Mouse (Mus musculus) hindbrain, postnatal 0 days (tissue): ENCODE measurements around the gene Ube2j2. TPM values are rescaled to one million over a fixed set of nuclear protein-coding genes. Genes with fewer than 3 reads are reported as not detected.

Experiments
- ATAC-seq: fragments of 200-750 bp; cut with Nextera tagmentation; 2 replicates; pipeline ENCODE4 v1.8.0; 2017; ENCODE audit warnings: mild to moderate bottlenecking, moderate TSS enrichment, moderate library complexity
- DNase-seq: peaks from one replicate; pipeline ENCODE4 v3.0.0-alpha.2; 2015; ENCODE audit warnings: low spot score
- H3K27ac ChIP-seq: fragments of 300-500 bp; sonication (generic); 2 replicates; pipeline ENCODE4 v1.5.1; 2014; ENCODE audit warnings: mild to moderate bottlenecking
- H3K27me3 ChIP-seq: fragments of 300-500 bp; sonication (generic); 2 replicates; pipeline ENCODE4 v1.6.1; 2014; ENCODE audit warnings: low read length, mixed read lengths; ENCODE audit not compliant: insufficient read depth
- H3K36me3 ChIP-seq: fragments of 300-500 bp; sonication (generic); 2 replicates; pipeline ENCODE4 v1.6.1; 2014; ENCODE audit warnings: low read length, mixed read lengths; ENCODE audit not compliant: insufficient read depth
- H3K4me1 ChIP-seq: fragments of 300-500 bp; sonication (generic); 2 replicates; pipeline ENCODE4 v1.6.1; 2014; ENCODE audit warnings: antibody characterized with exemption, low read length, mixed read lengths; ENCODE audit not compliant: insufficient read depth
- H3K4me2 ChIP-seq: fragments of 300-500 bp; sonication (generic); 2 replicates; pipeline ENCODE4 v1.6.1; 2014; ENCODE audit warnings: low read depth, mild to moderate bottlenecking, low read length, moderate library complexity, mixed read lengths
- H3K4me3 ChIP-seq: fragments of 300-500 bp; sonication (generic); 2 replicates; pipeline ENCODE4 v1.5.1; 2014; ENCODE audit warnings: low read length
- H3K9ac ChIP-seq: fragments of 300-500 bp; sonication (generic); replicated peaks from 2 replicates; pipeline ENCODE4 v1.6.1; 2014; ENCODE audit warnings: mild to moderate bottlenecking, low read length, moderate library complexity, mixed read lengths
- H3K9me3 ChIP-seq: fragments of 300-500 bp; sonication (generic); 2 replicates; pipeline ENCODE4 v1.6.1; 2016; ENCODE audit warnings: low read length, mixed read lengths
- CTCF ChIP-seq: IDR thresholded peaks from 2 replicates; pipeline ENCODE4 v1.5.1; 2016; ENCODE audit warnings: antibody characterized with exemption, control low read depth, low read depth
- WGBS: fragments of 180-500 bp; shearing (Covaris S2); extraction: QIAGEN DNeasy Blood & Tissue Kit; methylation state at CpG from one replicate; pipeline ENCODE4 v1.1.7; 2014; 5-methylcytosine and 5-hydroxymethylcytosine counted together
- microRNA-seq, 2 experiments: library from miRNA; unstranded; fragments of <30 nt; microRNA quantifications; one replicate each; pipeline ENCODE4; 2016
- polyA plus RNA-seq: library from polyadenylated mRNA; unstranded; fragments of >200 nt; fragmentation: Nextera tagmentation; extraction: Ambion mirVana; gene quantifications from 2 replicates; pipeline ENCODE4 v1.2.1, GENCODE M21; 2015
- total RNA-seq: library from RNA; depleted of rRNA; stranded (reverse); fragments of >200 nt; gene quantifications from 2 replicates; pipeline ENCODE4 v1.2.3, GENCODE M21; 2014; rRNA removed

Gene Ube2j2
- total and polyA plus RNA-seq, 2 experiments from 2014 or later = 47.5 to 126 TPM

GRCm38 (mm10) chr4:155992906-155993547 lies 49.4 kb downstream of the Ube2j2 start:
- peak; percentile 29; the same call in 1 of the 2 replicates for TF ChIP-seq CTCF
- Histone ChIP-seq H3K4me3 (peak overlapping the region; percentile 82), H3K4me2 (peak overlapping the region; percentile 69), H3K9me3 (no peaks in the 10 kb centered on the region), H3K9ac (peak overlapping the region; percentile 67), H3K27me3 (no peaks in the 10 kb centered on the region), H3K36me3 (peaks cover 18% of the 10 kb centered on the region), H3K27ac (peak overlapping the region; percentile 95), H3K4me1 (peaks cover 9% of the 10 kb centered on the region)
- ATAC-seq = peak; percentile 88
- WGBS = 0% methylated on average over 70 of the region's 70 CpGs
- peak; percentile 98 for DNase-seq

GRCm38 (mm10) chr4:155993606-155994005 lies 50.0 kb downstream of the Ube2j2 start:
- Histone ChIP-seq H3K9me3 (no peaks in the 10 kb centered on the region), H3K36me3 (peaks cover 19% of the 10 kb centered on the region), H3K27me3 (no peaks in the 10 kb centered on the region), H3K27ac (peak overlapping the region; percentile 95), H3K9ac (peak overlapping the region; percentile 67), H3K4me3 (peak overlapping the region; percentile 82), H3K4me2 (peak overlapping the region; percentile 69), H3K4me1 (peaks cover 9% of the 10 kb centered on the region)
- no peak for DNase-seq
- ATAC-seq = no peak
- WGBS = 5% methylated on average over 15 of the region's 15 CpGs
- no peak for TF ChIP-seq CTCF

DNA sequence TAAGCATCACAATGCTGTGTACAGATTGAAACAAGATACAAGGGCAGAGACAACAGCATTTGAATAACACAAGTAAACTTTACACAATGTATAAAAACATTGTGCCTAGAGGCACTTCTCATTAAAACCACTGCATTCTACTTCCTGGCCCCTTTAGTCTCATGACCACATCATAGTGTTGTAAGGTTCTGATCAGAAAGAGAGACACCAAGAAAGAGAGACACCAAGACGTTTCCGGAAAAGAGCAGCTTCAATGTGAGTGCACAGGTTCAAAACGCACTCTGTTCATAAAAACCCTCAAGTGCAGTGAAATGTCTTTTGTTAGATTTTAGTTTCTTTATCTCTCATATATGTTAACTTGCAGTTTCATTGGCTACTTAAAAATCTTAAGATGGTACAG lies 60.5 kb downstream of the Ube2j2 start:
- no peak for TF ChIP-seq CTCF
- H3K4me1 ChIP-seq = no peaks in the 10 kb centered on the region
- H3K36me3 ChIP-seq = peaks cover 73% of the 10 kb centered on the region
- no peaks in the 10 kb centered on the region for H3K9me3 ChIP-seq
- no peak overlapping the region for H3K27ac ChIP-seq
- H3K4me2 ChIP-seq = no peak overlapping the region
- no peak overlapping the region for H3K9ac ChIP-seq
- ATAC-seq (no peak), DNase-seq (no peak)
- no peaks in the 10 kb centered on the region for H3K27me3 ChIP-seq
- H3K4me3 ChIP-seq = no peak overlapping the region
- 97% methylated on average over 3 of the region's 3 CpGs for WGBS

GRCm38 (mm10) chr4:156008369-156008768 lies 64.7 kb downstream of the Ube2j2 start:
- peaks cover 70% of the 10 kb centered on the region for H3K36me3 ChIP-seq
- no peak overlapping the region for H3K4me2 ChIP-seq
- H3K4me1 ChIP-seq = no peaks in the 10 kb centered on the region
- no peaks in the 10 kb centered on the region for H3K9me3 ChIP-seq
- no peak overlapping the region for H3K4me3 ChIP-seq
- no peak overlapping the region for H3K27ac ChIP-seq
- 98% methylated on average over 4 of the region's 4 CpGs for WGBS
- no peak for ATAC-seq
- H3K9ac ChIP-seq = no peak overlapping the region
- no peaks in the 10 kb centered on the region for H3K27me3 ChIP-seq
- DNase-seq = no peak
- TF ChIP-seq CTCF = no peak

Small RNA genes within 50 kb of the gene (microRNA-seq; reads per million reads assigned to microRNA genes)
- 0 reads per million in 2 experiments for gene Gm22991

Other genes starting within 250 kb of the Ube2j2 start
- 50.5 and 52.0 TPM in 2 replicates for gene Fndc10, start 249.5 kb upstream of the Ube2j2 start, total RNA-seq
- 26.0 and 26.5 TPM in 2 replicates for gene Fndc10, start 249.5 kb upstream of the Ube2j2 start, polyA plus RNA-seq
- 110 and 117 TPM in 2 replicates for gene Ssu72, start 239.0 kb upstream of the Ube2j2 start, total RNA-seq
- gene Ssu72, start 239.0 kb upstream of the Ube2j2 start, polyA plus RNA-seq = 165 and 169 TPM in 2 replicates
- 73.3 and 82.2 TPM in 2 replicates for gene Tmem240, start 209.0 kb upstream of the Ube2j2 start, total RNA-seq
- gene Tmem240, start 209.0 kb upstream of the Ube2j2 start, polyA plus RNA-seq = 31.0 and 33.6 TPM in 2 replicates
- 65.7 and 83.4 TPM in 2 replicates for gene Atad3a, start 182.7 kb upstream of the Ube2j2 start, total RNA-seq
- gene Atad3a, start 182.7 kb upstream of the Ube2j2 start, polyA plus RNA-seq = 68.8 and 72.2 TPM in 2 replicates
- gene Vwa1, start 169.1 kb upstream of the Ube2j2 start, total RNA-seq = 43.3 and 55.5 TPM in 2 replicates
- 27.8 and 29.4 TPM in 2 replicates for gene Vwa1, start 169.1 kb upstream of the Ube2j2 start, polyA plus RNA-seq
- 0.86 and 2.3 TPM in 2 replicates for gene Tmem88b, start 158.0 kb upstream of the Ube2j2 start, total RNA-seq
- 1.0 and 1.2 TPM in 2 replicates for gene Tmem88b, start 158.0 kb upstream of the Ube2j2 start, polyA plus RNA-seq
- gene Ankrd65, start 153.4 kb upstream of the Ube2j2 start, total RNA-seq = not detected in 2 replicates
- gene Ankrd65, start 153.4 kb upstream of the Ube2j2 start, polyA plus RNA-seq = not detected in 2 replicates
- gene Mrpl20, start 141.0 kb upstream of the Ube2j2 start, total RNA-seq = 75.4 and 87.5 TPM in 2 replicates
- gene Mrpl20, start 141.0 kb upstream of the Ube2j2 start, polyA plus RNA-seq = 303 and 310 TPM in 2 replicates
- 57.6 and 80.2 TPM in 2 replicates for gene Ccnl2, start 131.3 kb upstream of the Ube2j2 start, total RNA-seq
- 82.6 and 90.6 TPM in 2 replicates for gene Ccnl2, start 131.3 kb upstream of the Ube2j2 start, polyA plus RNA-seq
- gene Aurkaip1, start 112.6 kb upstream of the Ube2j2 start, total RNA-seq = 110 and 143 TPM in 2 replicates
- gene Aurkaip1, start 112.6 kb upstream of the Ube2j2 start, polyA plus RNA-seq = 162 and 175 TPM in 2 replicates
- gene Mxra8, start 104.2 kb upstream of the Ube2j2 start, total RNA-seq = 45.8 and 58.9 TPM in 2 replicates
- gene Mxra8, start 104.2 kb upstream of the Ube2j2 start, polyA plus RNA-seq = 39.4 and 41.6 TPM in 2 replicates
- gene Dvl1, start 96.4 kb upstream of the Ube2j2 start, total RNA-seq = 141 and 166 TPM in 2 replicates
- gene Dvl1, start 96.4 kb upstream of the Ube2j2 start, polyA plus RNA-seq = 16.0 and 16.4 TPM in 2 replicates
- 0.04 and 1.5 TPM in 2 replicates for gene Tas1r3, start 80.5 kb upstream of the Ube2j2 start, total RNA-seq
- gene Tas1r3, start 80.5 kb upstream of the Ube2j2 start, polyA plus RNA-seq = 0.13 and 0.23 TPM in 2 replicates
- gene Cptp, start 74.4 kb upstream of the Ube2j2 start, total RNA-seq = 31.3 and 41.8 TPM in 2 replicates
- gene Cptp, start 74.4 kb upstream of the Ube2j2 start, polyA plus RNA-seq = 26.8 and 27.9 TPM in 2 replicates
- gene Ints11, start 74.3 kb upstream of the Ube2j2 start, total RNA-seq = 51.3 and 52.1 TPM in 2 replicates
- 49.9 and 52.4 TPM in 2 replicates for gene Ints11, start 74.3 kb upstream of the Ube2j2 start, polyA plus RNA-seq
- gene Pusl1, start 52.0 kb upstream of the Ube2j2 start, total RNA-seq = 73.6 and 109 TPM in 2 replicates
- 58.8 and 59.6 TPM in 2 replicates for gene Pusl1, start 52.0 kb upstream of the Ube2j2 start, polyA plus RNA-seq
- 69.5 and 93.5 TPM in 2 replicates for gene Acap3, start 52.0 kb upstream of the Ube2j2 start, total RNA-seq
- 52.2 and 56.4 TPM in 2 replicates for gene Acap3, start 52.0 kb upstream of the Ube2j2 start, polyA plus RNA-seq
- gene C1qtnf12, start 18.5 kb downstream of the Ube2j2 start, total RNA-seq = 26.6 and 35.2 TPM in 2 replicates
- gene C1qtnf12, start 18.5 kb downstream of the Ube2j2 start, polyA plus RNA-seq = 21.8 and 22.8 TPM in 2 replicates
- 48.8 and 56.8 TPM in 2 replicates for gene B3galt6, start 48.8 kb downstream of the Ube2j2 start, total RNA-seq
- 26.1 and 26.2 TPM in 2 replicates for gene B3galt6, start 48.8 kb downstream of the Ube2j2 start, polyA plus RNA-seq
- gene Sdf4, start 49.0 kb downstream of the Ube2j2 start, total RNA-seq = 100 and 121 TPM in 2 replicates
- gene Sdf4, start 49.0 kb downstream of the Ube2j2 start, polyA plus RNA-seq = 122 and 127 TPM in 2 replicates
- 2.6 TPM in 1 of 2 replicates, not detected in the other for gene Tnfrsf4, start 70.0 kb downstream of the Ube2j2 start, total RNA-seq
- gene Tnfrsf4, start 70.0 kb downstream of the Ube2j2 start, polyA plus RNA-seq = 0.47 and 0.49 TPM in 2 replicates
- gene Tnfrsf18, start 82.3 kb downstream of the Ube2j2 start, total RNA-seq = 0.16 TPM in 1 of 2 replicates, not detected in the other
- gene Tnfrsf18, start 82.3 kb downstream of the Ube2j2 start, polyA plus RNA-seq = 1.4 and 1.6 TPM in 2 replicates
- gene Ttll10, start 115.6 kb downstream of the Ube2j2 start, total RNA-seq = 0.26 TPM in 1 of 2 replicates, not detected in the other
- 0.08 TPM in 1 of 2 replicates, not detected in the other for gene Ttll10, start 115.6 kb downstream of the Ube2j2 start, polyA plus RNA-seq
- 24.0 and 32.8 TPM in 2 replicates for gene 9430015G10Rik, start 166.2 kb downstream of the Ube2j2 start, total RNA-seq
- gene 9430015G10Rik, start 166.2 kb downstream of the Ube2j2 start, polyA plus RNA-seq = 21.0 and 22.3 TPM in 2 replicates
- gene Rnf223, start 186.7 kb downstream of the Ube2j2 start, total RNA-seq = 0.50 and 0.73 TPM in 2 replicates
- gene Rnf223, start 186.7 kb downstream of the Ube2j2 start, polyA plus RNA-seq = 0.25 and 0.31 TPM in 2 replicates